Mouse (Mus musculus) embryonic facial prominence, embryonic 13.5 days (tissue): ENCODE results near the gene Abat. TPM values are rescaled to one million over a fixed set of nuclear protein-coding genes. Genes with fewer than 3 reads are reported as not detected.

Experiments used
- ATAC-seq: fragments of 200-750 bp; cut with Nextera tagmentation; 2 replicates; pipeline ENCODE4 v1.8.0; 2017; ENCODE audit warnings: low read depth; ENCODE audit not compliant: insufficient number of reproducible peaks, insufficient read depth, low FRiP score, low TSS enrichment
- H3K27ac ChIP-seq: fragments of 300-500 bp; sonication (generic); 2 replicates; pipeline ENCODE4 v1.5.1; 2015; ENCODE audit warnings: moderate library complexity, mild to moderate bottlenecking, inconsistent platforms
- H3K27me3 ChIP-seq: fragments of 300-500 bp; sonication (generic); 2 replicates; pipeline ENCODE4 v1.6.1; 2015; ENCODE audit warnings: mild to moderate bottlenecking, inconsistent platforms
- H3K36me3 ChIP-seq: fragments of 300-500 bp; sonication (generic); 2 replicates; pipeline ENCODE4 v1.6.1; 2015; ENCODE audit warnings: mild to moderate bottlenecking, inconsistent platforms
- H3K4me1 ChIP-seq: fragments of 300-500 bp; sonication (generic); 2 replicates; pipeline ENCODE4 v1.6.1; 2015; ENCODE audit warnings: inconsistent platforms
- H3K4me2 ChIP-seq: fragments of 300-500 bp; sonication (generic); 2 replicates; pipeline ENCODE4 v1.6.1; 2015; ENCODE audit warnings: moderate library complexity, mild to moderate bottlenecking, inconsistent platforms
- H3K4me3 ChIP-seq: fragments of 300-500 bp; sonication (generic); 2 replicates; pipeline ENCODE4 v1.5.1; 2015; ENCODE audit warnings: mild to moderate bottlenecking, inconsistent platforms
- H3K9ac ChIP-seq: fragments of 300-500 bp; sonication (generic); 2 replicates; pipeline ENCODE4 v1.6.1; 2015; ENCODE audit warnings: mild to moderate bottlenecking, inconsistent platforms
- H3K9me3 ChIP-seq: fragments of 300-500 bp; sonication (generic); 2 replicates; pipeline ENCODE4 v1.6.1; 2016; ENCODE audit warnings: inconsistent platforms
- WGBS: fragments of 180-500 bp; shearing (Covaris S2); methylation state at CpG from one replicate; pipeline ENCODE4 v1.1.7; 2015; ENCODE audit warnings: mixed read lengths; 5-methylcytosine and 5-hydroxymethylcytosine counted together
- microRNA-seq: library from miRNA; unstranded; fragments of <30 nt; microRNA quantifications from one replicate; pipeline ENCODE4, GENCODE M21; 2016
- polyA plus RNA-seq: library from polyadenylated mRNA; unstranded; fragments of >200 nt; fragmentation: Nextera tagmentation; extraction: Ambion mirVana; gene quantifications from 2 replicates; pipeline ENCODE4 v1.2.1, GENCODE M21; 2015

The Abat gene
- polyA plus RNA-seq, 1 experiment from 2014 or later, result 25.2 TPM

- Histone ChIP-seq H3K4me1 (peaks cover 37% of the 10 kb centered on the region), H3K36me3 (peaks cover 22% of the 10 kb centered on the region), H3K4me2 (no peak overlapping the region), H3K27me3 (no peaks in the 10 kb centered on the region), H3K9ac (no peak overlapping the region), H3K4me3 (no peak overlapping the region), H3K9me3 (no peaks in the 10 kb centered on the region), H3K27ac (no peak overlapping the region)
- no peak for ATAC-seq
- 65% methylated on average over 2 of the region's 2 CpGs for WGBS
Measured at GRCm38 (mm10) chr16:8666452-8666851, 153.2 kb downstream of the Abat start.

GRCm38 (mm10) chr16:8667261-8667660 lies 154.0 kb downstream of the Abat start:
- Histone ChIP-seq H3K4me3 (no peak overlapping the region), H3K36me3 (peaks cover 14% of the 10 kb centered on the region), H3K4me1 (peaks cover 37% of the 10 kb centered on the region), H3K4me2 (no peak overlapping the region), H3K27me3 (no peaks in the 10 kb centered on the region), H3K9ac (no peak overlapping the region), H3K9me3 (no peaks in the 10 kb centered on the region), H3K27ac (no peak overlapping the region)
- ATAC-seq, result no peak
- 75% methylated on average over 7 of the region's 7 CpGs for WGBS

GRCm38 (mm10) chr16:8667814-8668213 lies 154.6 kb downstream of the Abat start:
- WGBS, result 75% methylated on average over 4 of the region's 4 CpGs
- Histone ChIP-seq H3K27me3 (peaks cover 2% of the 10 kb centered on the region), H3K4me1 (peaks cover 37% of the 10 kb centered on the region), H3K9me3 (no peaks in the 10 kb centered on the region), H3K4me2 (no peak overlapping the region), H3K27ac (no peak overlapping the region), H3K9ac (0 out of 2 replicates have a peak overlapping the region, but pooled peaks have one; percentile 4), H3K36me3 (peaks cover 8% of the 10 kb centered on the region), H3K4me3 (no peak overlapping the region)
- ATAC-seq, result no peak

GRCm38 (mm10) chr16:8668386-8668785 lies 155.2 kb downstream of the Abat start:
- no peak for ATAC-seq
- no peak overlapping the region for H3K4me2 ChIP-seq
- H3K4me3 ChIP-seq, result no peak overlapping the region
- 86% methylated on average over 2 of the region's 2 CpGs for WGBS
- peaks cover 8% of the 10 kb centered on the region for H3K27me3 ChIP-seq
- H3K27ac ChIP-seq, result no peak overlapping the region
- H3K4me1 ChIP-seq, result peaks cover 37% of the 10 kb centered on the region
- peaks cover 4% of the 10 kb centered on the region for H3K36me3 ChIP-seq
- H3K9me3 ChIP-seq, result no peaks in the 10 kb centered on the region
- no peak overlapping the region for H3K9ac ChIP-seq

- Histone ChIP-seq H3K27ac (no peak overlapping the region), H3K27me3 (peaks cover 9% of the 10 kb centered on the region), H3K4me3 (0 out of 2 replicates have a peak overlapping the region, but pooled peaks have one; percentile 76), H3K4me2 (peak overlapping the region; percentile 80), H3K4me1 (peaks cover 37% of the 10 kb centered on the region), H3K9ac (peak overlapping the region; percentile 76), H3K36me3 (no peaks in the 10 kb centered on the region), H3K9me3 (no peaks in the 10 kb centered on the region)
- no peak for ATAC-seq
- 55% methylated on average over 5 of the region's 5 CpGs for WGBS
Measured at GRCm38 (mm10) chr16:8669432-8669831, 156.2 kb downstream of the Abat start.

- H3K4me3 ChIP-seq, result peak overlapping the region; percentile 76
- no peak for ATAC-seq
- peaks cover 9% of the 10 kb centered on the region for H3K27me3 ChIP-seq
- H3K27ac ChIP-seq, result 0 out of 2 replicates have a peak overlapping the region, but pooled peaks have one; percentile 4
- H3K4me2 ChIP-seq, result peak overlapping the region; percentile 80
- no peaks in the 10 kb centered on the region for H3K9me3 ChIP-seq
- H3K4me1 ChIP-seq, result peaks cover 37% of the 10 kb centered on the region
- H3K36me3 ChIP-seq, result no peaks in the 10 kb centered on the region
- peak overlapping the region; percentile 76 for H3K9ac ChIP-seq
- WGBS, result 6% methylated on average over 15 of the region's 15 CpGs
Measured at GRCm38 (mm10) chr16:8670041-8671035, 157.1 kb downstream of the Abat start.

Small RNAs within 50 kb of the gene (microRNA-seq; reads per million reads assigned to microRNA genes)
- gene Gm22137, result not detected

Other genes starting within 250 kb of the Abat start
- not detected in 2 replicates for gene Tmem114, start 88.3 kb upstream of the Abat start, polyA plus RNA-seq
- gene Mettl22, start 42.6 kb upstream of the Abat start, polyA plus RNA-seq, result 16.4 and 18.0 TPM in 2 replicates
- 59.9 and 62.0 TPM in 2 replicates for gene Pmm2, start 124.2 kb downstream of the Abat start, polyA plus RNA-seq
- gene Tmem186, start 124.3 kb downstream of the Abat start, polyA plus RNA-seq, result 22.3 and 22.6 TPM in 2 replicates
- 79.4 and 80.4 TPM in 2 replicates for gene Carhsp1, start 158.7 kb downstream of the Abat start, polyA plus RNA-seq
- not detected in 2 replicates for gene Gm5767, start 167.3 kb downstream of the Abat start, polyA plus RNA-seq